Mouse (Mus musculus) skeletal muscle tissue, adult 2 months (tissue): Measurements from ENCODE around the gene 2010111I01Rik.
"Not testable (repeated sequence)": the region's sequence is repeated elsewhere in the genome, so short reads cannot be mapped to it uniquely, and the experiment has no call there.

Experiments used
- DNase-seq: peaks from one replicate; pipeline ENCODE4 v3.0.0-alpha.2; 2012; ENCODE audit warnings: low read depth, low spot score

2010111I01Rik gene

GRCm38 (mm10) chr13:63339946-63340345, 375.3 kb downstream of the 2010111I01Rik start:
- no peak for DNase-seq

DNA sequence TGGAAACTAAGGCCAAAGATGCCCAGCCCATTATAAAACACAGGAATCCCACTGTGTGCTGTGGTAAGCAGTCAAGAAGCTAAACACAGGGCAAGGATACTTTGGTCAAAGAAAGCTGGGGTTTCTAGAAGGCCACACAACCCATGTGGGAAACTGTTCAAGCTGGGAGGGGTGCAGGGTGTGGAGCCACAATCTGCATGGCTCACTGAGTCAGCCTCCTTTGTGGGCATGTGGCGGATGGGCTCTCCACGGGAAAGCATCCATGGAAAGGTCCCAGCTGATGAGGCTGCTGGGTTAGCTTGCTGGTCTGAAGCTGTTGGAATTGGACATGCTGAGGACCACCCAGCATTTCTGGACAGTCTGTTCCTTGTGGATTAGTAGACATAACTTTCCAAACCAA, 378.1 kb downstream of the 2010111I01Rik start:
- DNase-seq = no peak

- DNase-seq = no peak
Measured at GRCm38 (mm10) chr13:63344481-63344880, 379.8 kb downstream of the 2010111I01Rik start.

GRCm38 (mm10) chr13:63345476-63346225, 381.0 kb downstream of the 2010111I01Rik start:
- no peak for DNase-seq

- no peak for DNase-seq
Measured at GRCm38 (mm10) chr13:63347639-63348038, 382.9 kb downstream of the 2010111I01Rik start.

GRCm38 (mm10) chr13:63350076-63350475, 385.4 kb downstream of the 2010111I01Rik start:
- DNase-seq = no peak

- DNase-seq = not testable (repeated sequence)
Measured at GRCm38 (mm10) chr13:63353312-63353711, 388.6 kb downstream of the 2010111I01Rik start.

DNA sequence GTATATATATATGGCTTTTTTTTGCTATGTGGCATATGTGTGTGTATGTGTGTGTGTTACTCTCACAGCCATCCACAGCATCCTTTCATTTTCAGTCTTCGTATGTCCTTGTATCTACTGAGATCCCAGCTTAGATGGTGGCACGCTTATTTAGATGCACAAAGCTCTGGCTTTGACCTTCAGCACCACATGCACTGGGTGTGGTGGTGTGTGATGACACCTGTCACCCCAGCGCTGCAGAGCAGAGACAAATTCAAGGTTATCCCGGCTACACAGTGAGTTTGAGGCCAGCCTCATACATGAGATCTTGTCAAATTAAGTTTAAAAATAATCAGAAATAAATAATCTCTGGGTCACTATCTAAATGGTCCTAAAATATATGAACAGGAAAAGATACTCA, 391.4 kb downstream of the 2010111I01Rik start:
- DNase-seq = no peak

- DNase-seq = peak; percentile 30
Measured at GRCm38 (mm10) chr13:63356558-63356957, 391.9 kb downstream of the 2010111I01Rik start.

GRCm38 (mm10) chr13:63359393-63359792, 394.7 kb downstream of the 2010111I01Rik start:
- DNase-seq = no peak

GRCm38 (mm10) chr13:63360111-63360885, 395.6 kb downstream of the 2010111I01Rik start:
- DNase-seq = no peak

DNA sequence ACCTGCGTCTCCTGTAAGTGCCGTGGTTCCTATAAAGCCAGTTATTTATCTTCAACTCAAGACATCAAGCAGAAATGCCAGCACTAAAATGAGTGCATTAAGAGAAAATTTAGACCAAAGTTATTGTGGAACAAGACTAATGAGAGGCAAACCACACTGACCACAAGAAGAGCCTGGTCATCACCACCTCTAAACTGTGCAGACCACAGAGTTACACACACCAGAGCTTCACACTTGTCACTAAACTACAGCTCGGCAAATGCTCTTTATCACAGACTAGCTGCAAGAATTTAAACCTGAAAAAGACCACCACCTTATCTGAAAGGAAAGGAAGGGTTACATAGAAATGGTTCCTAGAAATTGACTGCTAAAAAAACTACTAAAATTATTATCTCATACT, 397.1 kb downstream of the 2010111I01Rik start:
- DNase-seq = no peak

- no peak for DNase-seq
Measured at GRCm38 (mm10) chr13:63373460-63374166, 408.9 kb downstream of the 2010111I01Rik start.
